Mouse (Mus musculus) cerebellum, postnatal 14 days (tissue): ENCODE data around the gene Sema3a.

Source experiments
- DNase-seq, 2 experiments: peaks; one replicate each; pipeline ENCODE4 v3.0.0; 2021; ENCODE audit warnings: mixed read lengths in 2 of 2

The Sema3a gene

DNA sequence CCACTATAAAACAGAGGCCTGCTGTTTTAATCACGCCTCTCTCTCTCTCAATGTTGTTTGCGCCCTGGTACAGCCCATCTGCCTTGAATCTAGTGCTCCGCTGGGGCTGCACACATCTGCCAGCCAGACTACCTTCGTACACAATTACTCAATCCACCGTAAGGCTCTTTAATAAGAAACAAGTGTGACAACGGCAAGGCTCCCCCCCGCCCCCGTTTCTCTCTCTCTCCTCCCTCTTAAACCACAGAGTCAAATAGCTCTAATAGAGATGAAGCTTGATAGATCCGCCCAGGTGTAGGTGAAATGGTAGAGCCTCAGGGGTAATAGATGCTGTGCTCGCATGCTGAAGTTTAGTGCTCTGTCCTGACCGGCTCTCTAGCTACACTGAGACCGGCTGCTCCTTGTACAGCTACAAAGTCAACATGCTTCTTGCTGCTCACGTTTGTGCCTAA, at the start of gene Sema3a:
Sema3a (plus strand) TSS at position 174 of the 452 bp plus-strand sequence.
- no peak for DNase-seq

DNA sequence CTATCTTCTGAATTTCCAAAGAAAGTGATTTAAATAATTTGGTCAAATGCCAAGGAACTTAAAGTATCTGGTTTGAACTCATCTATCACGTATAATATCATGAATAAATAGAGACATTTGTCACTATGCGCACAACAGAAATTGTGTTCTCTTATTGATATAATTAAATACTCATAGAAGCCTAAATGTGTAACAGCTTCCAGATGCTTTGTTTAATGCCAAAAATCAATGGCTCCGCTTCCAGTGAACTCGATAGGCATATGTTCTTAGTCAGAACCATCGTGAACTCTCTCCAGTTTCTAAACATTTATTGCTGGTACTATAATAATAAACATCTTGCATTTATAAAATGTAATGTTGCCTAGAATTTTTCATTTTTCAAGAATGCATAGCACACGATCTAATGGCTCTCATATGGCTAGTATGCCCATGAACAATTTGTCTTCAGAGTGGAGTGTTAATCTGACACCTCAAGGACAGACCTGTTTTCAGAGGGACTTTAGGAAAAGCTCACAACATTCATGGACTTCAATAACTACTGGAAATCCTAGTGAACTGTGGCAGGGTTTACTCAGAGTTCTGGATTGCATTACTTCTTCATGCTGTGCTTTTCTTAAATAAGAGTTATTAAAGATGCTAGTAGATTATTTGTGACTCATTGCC, 40.3 kb upstream of the Sema3a start:
- no peak for DNase-seq

DNA sequence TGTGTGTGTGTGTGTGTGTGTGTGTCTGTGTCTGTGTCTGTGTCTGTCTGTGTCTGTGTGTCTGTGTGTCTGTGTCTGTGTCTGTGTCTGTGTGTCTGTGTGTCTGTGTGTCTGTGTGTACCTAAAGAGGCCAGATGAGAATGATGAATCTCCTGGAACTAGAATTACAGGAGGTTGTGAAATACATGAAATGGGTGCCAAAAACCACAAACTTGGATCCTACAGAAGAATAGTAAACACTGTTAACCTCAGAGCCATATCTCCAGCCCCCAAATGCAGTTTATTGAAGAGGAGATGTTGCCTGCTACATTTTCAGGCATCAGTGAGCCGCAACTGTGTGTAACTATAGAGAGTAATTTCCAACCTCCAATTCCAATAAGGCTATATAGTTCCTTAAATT, 34.8 kb upstream of the Sema3a start:
- no peak for DNase-seq

DNA sequence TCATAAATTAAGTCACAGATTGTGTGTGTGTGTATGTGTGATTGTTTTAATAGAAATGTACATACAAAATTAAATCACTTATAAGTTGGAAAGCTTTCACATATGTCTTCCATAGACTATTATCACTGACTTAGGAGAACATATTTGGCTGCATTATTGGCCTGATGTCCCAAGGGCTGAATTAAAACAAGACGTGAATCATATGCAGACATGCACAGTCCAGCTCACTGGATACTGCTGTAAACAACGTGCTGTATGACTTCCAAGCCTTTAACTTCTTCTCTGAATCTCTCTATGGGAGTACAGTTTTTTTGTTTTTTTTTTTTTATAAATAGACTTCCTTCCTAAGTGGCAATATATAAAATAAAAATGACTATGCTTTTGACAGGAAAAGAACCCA, 15.7 kb upstream of the Sema3a start:
- no peak for DNase-seq

DNA sequence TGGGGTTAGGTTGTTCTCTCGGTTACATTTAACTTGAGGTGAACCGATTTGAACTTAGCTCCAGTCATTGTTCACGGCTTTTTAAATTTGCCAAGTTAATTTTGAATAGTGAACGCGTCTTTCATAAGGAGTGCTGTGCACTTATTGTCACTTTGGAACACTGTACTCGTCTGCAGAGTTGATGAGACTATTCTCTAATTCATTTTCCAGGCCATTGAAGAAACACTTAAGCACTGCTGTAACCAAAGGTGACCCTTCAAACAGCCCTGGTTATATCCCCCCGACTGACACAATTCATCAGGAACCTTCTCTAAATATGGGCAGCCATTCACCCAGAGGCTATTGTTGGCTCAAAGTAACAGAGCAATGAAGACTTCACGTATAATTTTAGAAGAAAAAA, 8.0 kb upstream of the Sema3a start:
- DNase-seq: no peak

DNA sequence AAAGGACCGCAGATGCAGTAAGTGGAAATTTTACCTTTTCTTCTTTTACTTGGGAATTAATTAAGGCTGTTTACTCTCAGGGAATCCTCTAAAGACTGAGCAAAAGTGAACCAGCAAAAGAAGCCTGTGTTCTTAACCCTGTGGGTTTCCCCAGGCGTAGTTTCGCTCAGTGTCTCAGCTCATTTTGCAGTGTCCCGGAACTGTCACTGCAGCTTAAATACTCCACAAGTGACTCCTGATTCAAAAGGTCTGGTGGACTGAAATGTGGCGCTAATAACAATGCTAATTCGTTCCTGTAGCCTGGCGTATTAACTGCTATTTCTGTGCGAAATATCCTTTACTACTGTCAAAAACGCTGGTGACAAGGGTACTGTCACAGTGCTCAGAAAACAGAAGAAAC, 543 bp downstream of the Sema3a start:
- DNase-seq: no peak

DNA sequence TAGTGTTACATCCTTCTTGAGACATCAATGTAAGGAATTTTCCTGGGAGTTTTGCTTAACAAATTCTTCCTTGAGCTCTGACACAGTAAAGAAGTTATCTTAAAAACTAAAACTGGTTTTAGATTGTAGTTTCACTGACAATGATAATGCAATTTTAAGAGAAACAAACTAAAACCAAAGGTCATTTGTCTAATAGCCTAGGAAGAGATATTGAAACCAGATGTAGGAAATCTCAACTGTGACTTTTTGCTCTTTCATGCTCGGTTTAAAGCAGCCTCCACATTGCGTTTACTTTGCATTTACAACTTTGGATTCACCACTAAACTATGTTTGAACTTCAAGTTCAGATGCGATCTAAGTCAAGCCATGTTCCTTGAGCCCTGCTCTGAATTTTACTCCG, 982 bp downstream of the Sema3a start:
- DNase-seq: no peak

DNA sequence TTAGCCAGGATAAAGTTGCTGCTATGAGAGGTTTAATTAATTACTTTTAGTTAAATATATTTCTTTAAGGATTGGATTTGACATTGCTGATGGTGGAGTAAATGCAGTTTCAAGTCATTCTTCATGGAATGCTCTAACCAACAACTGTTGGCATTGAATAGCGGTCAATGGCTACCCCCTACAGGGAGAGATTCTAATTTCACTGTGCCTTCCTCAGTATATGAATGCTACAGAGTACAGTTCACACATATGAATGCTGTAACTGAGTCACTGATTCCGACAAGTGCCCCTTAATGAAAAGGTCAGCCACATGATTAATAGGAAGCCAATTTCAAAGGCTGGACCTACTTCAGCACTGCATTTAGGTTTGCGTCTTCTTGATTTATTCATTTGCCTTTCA, 1.9 kb downstream of the Sema3a start:
- DNase-seq: no peak

DNA sequence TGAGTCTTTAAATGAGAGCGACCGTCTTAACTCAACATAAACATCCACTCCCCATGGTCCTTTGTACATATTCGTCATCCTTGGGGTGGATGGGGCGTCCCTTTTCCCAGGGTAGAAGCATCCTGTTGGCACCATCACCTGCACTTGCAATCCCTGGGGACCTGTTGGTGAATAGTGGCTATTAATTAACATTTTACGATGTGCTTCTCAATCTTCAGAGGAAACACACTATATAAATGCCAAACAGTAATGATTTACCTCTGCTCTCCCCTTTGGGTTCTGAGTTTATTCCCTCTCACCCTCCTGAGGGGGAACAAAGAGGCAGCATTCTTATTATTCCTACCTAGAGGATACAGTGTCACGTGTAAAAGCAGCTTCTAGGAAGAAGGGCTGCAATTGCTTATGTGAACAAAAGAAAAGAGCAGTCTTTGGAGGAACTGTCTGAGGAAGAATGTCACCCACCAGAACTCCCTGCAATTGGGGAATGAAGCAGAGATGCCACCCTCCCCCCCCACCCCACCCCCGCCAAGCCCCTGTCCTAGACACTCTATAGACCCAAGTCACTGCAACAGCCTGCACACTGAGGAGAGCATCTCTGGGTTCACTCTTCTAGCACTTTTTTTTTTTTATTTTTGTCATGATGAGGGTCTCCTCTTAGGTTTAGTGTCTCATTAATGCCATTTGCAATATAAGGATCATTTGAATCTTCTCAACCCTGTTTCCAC, 19.7 kb downstream of the Sema3a start:
- DNase-seq: no peak

DNA sequence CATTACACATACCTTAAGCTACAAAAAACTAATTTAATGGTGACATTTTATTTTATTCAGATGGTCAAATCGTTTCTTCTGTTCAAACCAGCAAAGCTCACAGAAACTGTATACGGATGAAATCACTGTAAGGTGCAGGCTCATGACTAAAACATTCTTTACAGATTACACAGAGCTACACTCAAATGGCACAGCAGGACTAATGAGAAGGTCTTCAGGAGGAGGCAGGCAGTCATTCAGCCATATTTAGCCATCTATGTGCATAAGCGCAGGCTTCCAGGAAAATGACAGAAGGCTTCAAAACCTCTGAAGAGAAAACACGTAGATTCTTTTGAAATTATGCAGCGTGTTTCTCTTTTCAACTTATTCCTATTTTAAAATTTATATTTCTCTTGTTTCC, 24.7 kb downstream of the Sema3a start:
- no peak for DNase-seq

DNA sequence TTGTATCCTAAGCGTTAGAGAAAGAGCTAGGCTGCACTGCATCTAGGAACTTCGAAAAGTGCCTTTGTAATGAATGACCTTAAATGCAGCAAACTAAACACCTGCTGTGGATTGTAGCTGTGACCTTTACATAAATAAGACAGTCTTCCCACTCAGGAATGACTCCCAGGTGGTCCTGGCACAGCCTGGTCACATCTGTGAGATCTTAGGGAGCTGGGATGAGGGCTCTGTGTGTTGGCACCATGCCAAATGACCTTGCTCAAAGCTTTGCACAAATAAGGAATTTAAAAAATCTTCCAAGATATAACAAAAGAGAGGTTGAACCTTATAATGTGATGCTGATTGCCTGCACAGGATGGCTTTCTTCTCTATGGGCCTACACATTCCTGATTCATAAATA, 25.8 kb downstream of the Sema3a start:
- DNase-seq: peak; percentile 17

DNA sequence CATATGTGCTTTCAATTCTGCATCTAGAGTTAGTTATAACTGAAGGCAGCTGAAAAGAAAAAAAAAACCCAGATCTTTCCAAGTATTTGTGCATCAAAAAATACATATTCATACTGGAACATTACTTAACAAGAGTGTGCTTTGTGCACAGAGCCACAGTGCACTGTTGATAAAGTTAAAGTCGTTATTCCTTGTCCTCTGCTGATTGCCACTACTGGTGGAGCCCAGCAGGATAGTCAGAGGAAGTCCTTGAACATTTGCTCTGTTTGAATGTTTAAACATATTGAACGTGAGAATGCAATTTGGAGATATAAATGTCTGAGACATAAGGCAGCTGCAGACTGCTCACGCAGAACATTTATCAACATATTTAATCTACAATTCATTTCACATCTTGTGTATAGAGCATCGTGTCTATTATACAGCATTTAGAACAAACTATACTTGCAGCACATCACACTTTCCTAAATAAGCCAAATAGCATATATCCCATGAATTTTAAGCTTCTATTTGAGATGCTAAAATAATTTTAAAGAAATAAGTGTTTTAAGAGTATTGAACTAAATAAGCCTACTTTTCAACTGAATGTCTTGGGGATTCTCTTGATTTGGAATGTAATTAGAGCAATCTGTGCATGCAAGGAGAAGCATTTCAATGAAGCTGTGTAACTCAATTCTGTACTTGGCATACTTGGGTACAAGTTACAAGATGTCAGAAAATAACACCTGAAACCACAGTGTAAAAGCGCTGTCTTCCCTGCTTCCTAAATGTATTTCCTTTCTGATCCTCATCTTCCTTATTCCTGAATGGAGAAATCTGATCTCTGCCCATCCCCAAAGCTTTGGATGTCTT, 32.8 kb downstream of the Sema3a start:
- no peak for DNase-seq

DNA sequence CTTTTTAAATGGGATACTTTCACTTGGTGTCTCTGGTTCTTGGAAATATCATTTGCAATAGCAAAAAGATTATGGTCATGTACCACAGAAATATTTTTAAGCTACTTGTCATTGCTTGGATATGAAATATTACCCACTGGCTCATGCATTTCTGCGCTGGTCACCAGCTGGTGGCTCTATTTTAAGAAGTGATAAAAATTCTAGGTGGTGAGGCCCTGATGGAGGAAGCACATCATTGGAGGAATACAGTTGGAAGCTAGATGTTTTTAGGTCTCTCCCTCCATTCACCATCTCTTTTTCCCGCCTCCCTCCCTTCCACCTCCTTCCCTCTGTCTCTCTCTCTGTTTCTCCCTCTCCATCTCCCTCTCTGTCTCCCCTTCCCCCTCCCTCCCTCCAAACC, 57.0 kb downstream of the Sema3a start:
- no peak for DNase-seq

DNA sequence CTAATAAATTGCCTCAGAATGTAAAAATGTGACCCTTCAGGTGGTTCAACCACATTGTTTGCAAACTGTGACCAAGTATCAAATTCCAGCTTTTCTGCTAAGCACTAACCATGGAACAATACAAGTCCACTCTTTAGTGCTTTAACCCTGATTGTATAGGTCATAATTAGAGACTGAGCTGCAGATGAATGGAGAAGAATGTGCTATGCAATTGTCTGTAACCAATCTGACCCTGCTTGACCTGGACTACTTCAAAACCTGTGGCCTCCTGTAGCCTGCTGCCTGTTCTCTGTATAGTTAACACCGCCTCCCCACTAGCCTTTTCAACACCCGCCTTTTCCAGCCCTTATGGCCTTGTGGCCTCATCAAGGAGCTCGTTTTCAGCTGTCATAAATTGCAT, 72.7 kb downstream of the Sema3a start:
- DNase-seq: no peak

DNA sequence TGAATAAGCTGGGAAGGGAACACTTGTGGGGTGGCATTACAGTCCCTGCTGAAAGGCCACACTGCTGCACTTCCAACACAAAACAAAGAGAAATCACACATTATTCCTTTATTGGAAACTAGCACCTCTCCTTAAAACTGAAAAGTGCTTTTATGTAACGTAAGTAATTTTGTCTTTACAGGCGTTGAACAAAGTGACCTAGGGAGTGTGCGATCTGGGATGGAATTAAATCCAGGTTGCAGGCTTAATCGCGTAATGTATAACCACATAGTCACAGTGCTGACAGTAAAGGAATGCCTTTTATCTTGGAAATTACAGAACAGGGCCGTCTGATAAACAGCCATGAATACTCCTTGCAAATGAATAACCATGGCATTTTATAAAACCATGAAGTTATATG, 74.5 kb downstream of the Sema3a start:
- DNase-seq: no peak

DNA sequence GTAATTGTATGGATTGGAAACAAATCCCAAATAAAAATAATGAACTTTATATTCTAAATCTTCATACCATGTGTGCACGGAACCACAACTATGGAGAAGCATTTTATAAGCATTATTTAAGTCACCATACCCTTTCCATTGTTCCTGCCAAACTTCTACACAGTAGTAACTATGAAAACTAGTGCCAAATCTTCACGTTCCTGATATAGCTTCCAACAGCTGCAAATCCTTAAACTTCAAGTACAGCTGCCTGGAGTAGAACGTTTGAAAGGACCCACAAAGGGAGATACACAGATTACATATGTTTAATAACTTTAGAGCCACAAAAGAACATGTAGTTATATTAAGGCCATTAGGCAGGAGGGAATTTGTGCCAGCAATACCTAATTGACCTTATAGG, 130.1 kb downstream of the Sema3a start:
- no peak for DNase-seq

DNA sequence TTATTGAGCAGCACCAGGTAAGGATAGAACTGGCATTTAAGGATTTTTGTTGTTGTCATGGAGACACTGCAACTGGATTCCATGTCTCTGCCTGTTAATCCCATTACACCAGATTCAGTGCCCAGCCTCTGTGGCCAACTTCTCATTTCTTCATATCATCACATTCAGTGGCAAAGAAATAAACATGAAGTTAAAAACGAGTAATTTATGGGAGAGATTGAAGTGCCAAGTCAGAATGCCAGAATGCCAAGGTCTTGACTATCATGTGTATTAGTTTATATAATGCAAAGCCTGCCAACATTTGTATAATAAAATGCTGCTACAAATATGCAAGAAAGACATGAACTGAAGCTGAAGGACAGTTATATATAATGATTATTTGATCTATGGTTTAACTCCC, 131.1 kb downstream of the Sema3a start:
- DNase-seq: no peak

DNA sequence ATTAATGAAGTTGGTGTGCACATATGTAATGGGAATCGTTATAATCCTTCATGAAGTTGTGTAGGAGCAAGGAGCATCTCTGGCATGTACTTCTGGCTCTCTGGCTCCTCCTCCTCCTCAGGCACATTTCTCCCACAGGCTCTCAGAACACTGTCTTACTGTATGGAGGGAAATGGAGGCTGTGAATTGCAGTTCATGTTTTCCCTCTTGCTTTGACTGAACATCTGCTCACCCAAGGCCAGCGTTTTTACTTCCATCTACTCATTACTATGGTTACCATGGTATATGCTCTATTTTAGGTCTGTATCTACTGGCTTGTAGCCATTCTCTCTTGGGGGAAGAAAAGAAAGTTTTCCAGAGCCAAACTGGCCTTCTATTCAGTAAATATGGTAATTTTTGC, 137.9 kb downstream of the Sema3a start:
- no peak for DNase-seq

DNA sequence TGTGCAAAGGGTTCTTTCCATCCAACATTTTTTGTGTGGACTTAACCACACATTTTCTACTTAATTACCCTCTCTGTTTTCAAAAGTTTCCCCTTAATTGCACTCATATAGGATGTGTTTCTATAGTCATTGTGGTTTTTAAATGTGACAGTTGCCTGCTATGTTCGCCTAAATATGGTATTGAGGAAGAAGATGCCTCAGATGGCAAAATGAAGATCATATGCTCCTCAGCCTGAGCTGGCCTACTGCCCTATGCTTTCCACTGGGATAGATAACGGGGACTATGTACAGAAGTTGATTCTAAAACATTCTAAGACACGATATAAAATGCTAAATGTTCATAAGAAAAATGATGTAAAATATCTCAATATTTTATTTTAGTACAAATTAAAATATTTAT, 138.3 kb downstream of the Sema3a start:
- no peak for DNase-seq

DNA sequence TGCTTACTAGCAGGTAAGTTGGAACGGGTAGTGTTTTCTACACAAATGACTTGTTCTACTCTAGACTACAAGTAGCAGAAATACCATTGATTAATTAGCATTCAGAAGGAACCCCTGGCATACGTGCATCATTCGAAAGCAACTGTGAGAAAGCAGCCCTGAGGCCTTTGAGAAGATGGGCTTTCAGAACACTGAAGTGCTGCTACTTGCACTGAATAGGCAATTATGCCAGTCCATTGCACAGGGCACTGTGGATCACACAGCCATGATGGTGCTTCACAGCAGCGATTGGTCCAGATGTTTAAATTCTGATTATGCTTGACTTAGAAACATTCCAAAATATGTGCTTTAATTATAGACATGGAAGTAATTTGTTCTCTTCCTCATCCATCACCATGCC, 187.5 kb downstream of the Sema3a start:
- DNase-seq: no peak

DNA sequence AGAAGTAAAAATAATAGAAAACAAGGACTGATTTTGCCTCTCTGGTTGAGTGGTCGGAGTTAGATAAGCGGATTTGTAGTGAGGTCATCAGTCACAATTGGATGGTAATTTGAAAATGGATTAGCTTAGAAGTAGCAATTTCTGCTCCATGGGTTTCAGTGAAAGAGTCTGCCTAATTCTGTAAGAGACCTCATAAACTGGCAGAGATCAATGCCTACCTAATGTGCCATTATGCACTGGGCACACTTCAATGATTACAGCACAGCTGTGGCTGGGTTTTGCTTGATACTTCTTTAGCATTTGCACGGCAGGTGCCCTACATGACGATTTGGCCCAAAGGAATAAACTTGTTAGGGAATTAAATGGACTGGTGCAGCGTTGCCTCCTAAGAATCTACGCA, 188.8 kb downstream of the Sema3a start:
- DNase-seq: no peak

DNA sequence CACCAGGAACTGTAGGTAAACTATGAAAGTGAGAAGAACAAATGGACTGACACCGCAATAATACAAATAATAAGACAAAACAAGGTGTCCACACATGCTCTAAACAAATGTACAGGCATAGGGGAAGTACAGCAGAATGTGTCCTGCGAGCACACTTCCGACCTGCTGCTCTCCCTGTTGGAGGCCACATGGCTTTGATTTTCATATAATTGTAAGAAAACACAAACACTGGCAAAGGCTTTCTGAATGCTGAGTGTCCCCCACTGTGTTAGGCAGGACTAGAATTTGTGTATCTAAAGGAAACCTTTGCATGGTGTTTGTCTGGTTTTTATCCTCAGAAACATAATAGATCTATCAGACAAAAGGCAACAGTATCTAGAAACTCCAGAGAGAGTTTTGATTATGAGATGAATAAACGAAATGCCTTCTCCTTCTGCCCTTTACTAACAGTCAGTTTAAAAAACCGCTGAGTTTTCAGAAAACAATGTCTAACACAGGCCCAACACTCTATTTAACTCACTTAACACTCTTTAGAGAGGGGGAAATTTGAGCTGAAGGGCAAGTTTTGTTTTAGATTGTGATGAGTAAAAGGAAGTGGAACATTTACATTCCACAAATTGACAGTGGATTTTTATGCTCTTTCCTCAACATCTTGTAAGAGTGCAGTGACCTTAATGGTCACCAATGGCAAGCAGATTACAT, 193.7 kb downstream of the Sema3a start:
- peak; percentile 15 to 62 for DNase-seq

DNA sequence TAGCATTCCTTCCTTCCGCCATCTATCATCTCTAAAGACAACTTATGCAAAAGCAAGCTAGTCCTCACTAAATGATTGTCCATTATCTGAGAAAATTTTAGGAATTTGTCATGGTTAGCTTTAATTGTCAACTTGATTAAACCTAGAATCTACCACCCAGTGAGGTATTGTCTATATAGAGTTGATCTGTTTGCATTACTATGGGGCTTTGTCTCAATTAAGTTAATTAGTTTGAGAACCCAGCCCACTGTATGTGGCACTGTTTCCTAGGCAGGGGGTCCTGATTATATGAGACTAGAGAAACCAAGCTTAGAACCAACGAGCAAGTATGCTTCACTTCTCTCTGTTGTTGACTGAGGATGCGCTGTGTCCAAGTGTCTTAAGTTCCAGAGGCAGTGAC, 194.9 kb downstream of the Sema3a start:
- DNase-seq: no peak
